8 mouse cellular contexts compared by ENCODE assay signal in the genomic region with DNA sequence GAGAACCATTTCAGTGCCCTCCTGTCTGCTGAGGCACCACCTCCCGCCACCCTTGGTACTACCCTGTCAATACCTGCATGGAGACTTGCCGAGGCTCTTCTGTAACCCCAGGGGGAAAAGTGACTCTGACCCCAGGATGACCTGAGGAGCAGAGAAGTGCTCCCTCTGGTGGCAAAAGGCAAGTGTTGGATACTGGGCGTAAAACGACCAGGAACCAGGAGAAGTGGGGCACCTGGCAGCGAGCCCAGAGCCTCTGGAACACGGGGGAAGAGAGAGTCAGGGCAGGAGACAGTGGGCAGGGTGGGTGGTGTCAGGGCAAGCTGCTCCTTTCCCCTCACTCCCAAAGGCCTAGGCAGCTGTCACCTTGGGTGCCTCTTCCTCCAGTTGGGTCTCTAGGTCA. TPM values are rescaled to one million over a fixed set of nuclear protein-coding genes. Genes with fewer than 3 reads are reported as not detected.
DNase-seq lines count a peak whose midpoint lies in the region; ATAC-seq and TF ChIP-seq lines count a peak whose summit lies in the region.

No protein-coding gene starts in this region.

- no peak overlapping the region for H3K4me2 ChIP-seq in kidney, embryonic 15.5 days

- peaks cover 62% of the 10 kb centered on the region for H3K4me1 ChIP-seq in kidney, embryonic 15.5 days
- H3K4me1 ChIP-seq in embryonic facial prominence, embryonic 10.5 days, result peaks cover 62% of the 10 kb centered on the region
- peaks cover 66% of the 10 kb centered on the region for H3K4me1 ChIP-seq in limb, embryonic 10.5 days

- H3K79me3 ChIP-seq in C2C12 (ENCODE audit: low read depth), result peaks cover 4% of the 10 kb centered on the region

- no peaks in the 10 kb centered on the region for H3K27me3 ChIP-seq in kidney, embryonic 15.5 days
- H3K27me3 ChIP-seq in C2C12 (ENCODE audit: control insufficient read depth, insufficient read depth, insufficient read length), result no peaks in the 10 kb centered on the region
- no peaks in the 10 kb centered on the region for H3K27me3 ChIP-seq in embryonic facial prominence, embryonic 10.5 days (replicated peaks; ENCODE audit: low read depth, poor library complexity, severe bottlenecking)
- no peaks in the 10 kb centered on the region for H3K27me3 ChIP-seq in limb, embryonic 10.5 days (ENCODE audit: low read depth, poor library complexity, severe bottlenecking)

- 31% methylated on average over 6 of the region's 6 CpGs for WGBS in kidney, embryonic 15.5 days
- whole genome bisulfite sequencing in embryonic facial prominence, embryonic 10.5 days, result 36% methylated on average over 6 of the region's 6 CpGs
- WGBS in limb, embryonic 10.5 days, result 40% methylated on average over 6 of the region's 6 CpGs

- no peak for ATAC-seq in kidney, embryonic 15.5 days (replicated peaks; ENCODE audit: low FRiP score)

- H3K9ac ChIP-seq in kidney, embryonic 15.5 days, result no peak overlapping the region

- no peak overlapping the region for H3K4me3 ChIP-seq in kidney, embryonic 15.5 days (replicated peaks)
- H3K4me3 ChIP-seq in C2C12 (ENCODE audit: insufficient read depth, poor library complexity, severe bottlenecking), result no peak overlapping the region
- 0 out of 2 replicates have a peak overlapping the region, but pooled peaks have one; percentile 4 for H3K4me3 ChIP-seq in embryonic facial prominence, embryonic 10.5 days
- H3K4me3 ChIP-seq in limb, embryonic 10.5 days, result 0 out of 2 replicates have a peak overlapping the region, but pooled peaks have one; percentile 8

- H3ac ChIP-seq in C2C12 (ENCODE audit: control insufficient read depth, insufficient read length, low read depth), result no peak overlapping the region

- peak; percentile 72 for DNase-seq in kidney, adult 18-20 months
- peak; percentile 91 for DNase-seq in ZHBTc4 (ENCODE audit: low read depth, low spot score)
- peak; percentile 50 for DNase-seq in embryonic facial prominence, embryonic 10.5 days (ENCODE audit: low spot score)
- no peak for DNase-seq in limb, embryonic 10.5 days (ENCODE audit: low spot score)
- peak; percentile 76 for DNase-seq in right cerebral cortex, postnatal 14 days
- no peak for DNase-seq in layer of hippocampus, adult 9-10 months (ENCODE audit: low spot score)

- peaks cover 42% of the 10 kb centered on the region for H3K79me2 ChIP-seq in C2C12 (ENCODE audit: control insufficient read depth, insufficient read depth)

- no peaks in the 10 kb centered on the region for H3K9me3 ChIP-seq in kidney, embryonic 15.5 days (replicated peaks)
- H3K9me3 ChIP-seq in embryonic facial prominence, embryonic 10.5 days, result no peaks in the 10 kb centered on the region
- no peaks in the 10 kb centered on the region for H3K9me3 ChIP-seq in limb, embryonic 10.5 days (replicated peaks)

- TF ChIP-seq CTCF in C2C12 (IDR thresholded peaks at IDR 0.05; ENCODE audit: control insufficient read depth, insufficient read depth, insufficient read length), result peak; percentile 57

- peaks cover 41% of the 10 kb centered on the region for H3K36me3 ChIP-seq in kidney, embryonic 15.5 days
- H3K36me3 ChIP-seq in C2C12 (ENCODE audit: control insufficient read depth, insufficient read depth), result peaks cover 31% of the 10 kb centered on the region
- H3K36me3 ChIP-seq in embryonic facial prominence, embryonic 10.5 days (replicated peaks), result peaks cover 57% of the 10 kb centered on the region
- H3K36me3 ChIP-seq in limb, embryonic 10.5 days, result peaks cover 52% of the 10 kb centered on the region

- no peak overlapping the region for H3K27ac ChIP-seq in kidney, embryonic 15.5 days
- no peak overlapping the region for H3K27ac ChIP-seq in embryonic facial prominence, embryonic 10.5 days (replicated peaks)
- no peak overlapping the region for H3K27ac ChIP-seq in limb, embryonic 10.5 days

TF ChIP-seq in C2C12, 6 proteins besides CTCF, POLR2A, EP300 and RAD21:
- TF ChIP-seq MYOD1 (IDR thresholded peaks at IDR 0.05; ENCODE audit: control insufficient read depth, insufficient read length, low read depth), result no peak
- TF ChIP-seq MAX (IDR thresholded peaks at IDR 0.05), result no peak
- no peak for TF ChIP-seq MYOG (IDR thresholded peaks at IDR 0.05; ENCODE audit: control insufficient read depth, extremely low read depth, insufficient read length)
- no peak for TF ChIP-seq FOSL1 (IDR thresholded peaks at IDR 0.05; ENCODE audit: insufficient read depth, low read length, poor library complexity, severe bottlenecking)
- TF ChIP-seq CEBPB (IDR thresholded peaks at IDR 0.05; ENCODE audit: low read depth), result no peak
- no peak for TF ChIP-seq USF1 (IDR thresholded peaks at IDR 0.05; ENCODE audit: low read depth)

RNA-seq across cellular contexts. Expression of gene Slc25a22, which starts 2.9 kb away (rescaled TPM):
- 27.6 and 34.0 TPM in 2 replicates for polyA plus RNA-seq in kidney, embryonic 15.5 days (2015; fragmentation: Nextera tagmentation; extraction: Ambion mirVana)
- polyA plus RNA-seq in C2C12 (2012; fragmentation: generic; extraction: Trizol), result 16.2 TPM
- polyA plus RNA-seq in embryonic facial prominence, embryonic 10.5 days (2016; fragmentation: Nextera tagmentation; extraction: Ambion mirVana), result 49.3 and 52.2 TPM in 2 replicates
- 43.6 and 48.3 TPM in 2 replicates for polyA plus RNA-seq in limb, embryonic 10.5 days (2016; fragmentation: Nextera tagmentation; extraction: Ambion mirVana)

RNA-seq across cellular contexts. Expression of gene Pidd1, which starts 3.2 kb away (rescaled TPM):
- polyA plus RNA-seq in kidney, embryonic 15.5 days (2015; fragmentation: Nextera tagmentation; extraction: Ambion mirVana), result 10.5 and 12.6 TPM in 2 replicates
- polyA plus RNA-seq in C2C12 (2012; fragmentation: generic; extraction: Trizol), result 9.5 TPM
- polyA plus RNA-seq in embryonic facial prominence, embryonic 10.5 days (2016; fragmentation: Nextera tagmentation; extraction: Ambion mirVana), result 24.9 and 26.0 TPM in 2 replicates
- polyA plus RNA-seq in limb, embryonic 10.5 days (2016; fragmentation: Nextera tagmentation; extraction: Ambion mirVana), result 26.8 and 30.0 TPM in 2 replicates

RNA-seq across cellular contexts. Expression of gene Rplp2, which starts 6.6 kb away (rescaled TPM):
- 1,339 and 1,510 TPM in 2 replicates for polyA plus RNA-seq in kidney, embryonic 15.5 days (2015; fragmentation: Nextera tagmentation; extraction: Ambion mirVana)
- 4,785 TPM for polyA plus RNA-seq in C2C12 (2012; fragmentation: generic; extraction: Trizol)
- polyA plus RNA-seq in embryonic facial prominence, embryonic 10.5 days (2016; fragmentation: Nextera tagmentation; extraction: Ambion mirVana), result 1,198 and 1,200 TPM in 2 replicates
- polyA plus RNA-seq in limb, embryonic 10.5 days (2016; fragmentation: Nextera tagmentation; extraction: Ambion mirVana), result 1,138 and 1,369 TPM in 2 replicates

RNA-seq across cellular contexts. Expression of gene Cend1, which starts 11.3 kb away (rescaled TPM):
- polyA plus RNA-seq in kidney, embryonic 15.5 days (2015; fragmentation: Nextera tagmentation; extraction: Ambion mirVana), result 2.6 and 3.4 TPM in 2 replicates
- 2.4 TPM for polyA plus RNA-seq in C2C12 (2012; fragmentation: generic; extraction: Trizol)
- polyA plus RNA-seq in embryonic facial prominence, embryonic 10.5 days (2016; fragmentation: Nextera tagmentation; extraction: Ambion mirVana), result 7.7 and 8.4 TPM in 2 replicates
- 6.0 and 8.8 TPM in 2 replicates for polyA plus RNA-seq in limb, embryonic 10.5 days (2016; fragmentation: Nextera tagmentation; extraction: Ambion mirVana)

RNA-seq across cellular contexts. Expression of gene Pnpla2, which starts 14.4 kb away (rescaled TPM):
- 36.3 and 41.7 TPM in 2 replicates for polyA plus RNA-seq in kidney, embryonic 15.5 days (2015; fragmentation: Nextera tagmentation; extraction: Ambion mirVana)
- 32.8 TPM for polyA plus RNA-seq in C2C12 (2012; fragmentation: generic; extraction: Trizol)
- 13.2 and 14.3 TPM in 2 replicates for polyA plus RNA-seq in embryonic facial prominence, embryonic 10.5 days (2016; fragmentation: Nextera tagmentation; extraction: Ambion mirVana)
- 11.6 and 12.4 TPM in 2 replicates for polyA plus RNA-seq in limb, embryonic 10.5 days (2016; fragmentation: Nextera tagmentation; extraction: Ambion mirVana)

Comparison
In these comparisons a context has a peak if more than half of its experiments do, and no peak if none do; other contexts are left out.
1. DNase-seq: peak in kidney, adult 18-20 months (single experiment), ZHBTc4 (single experiment), embryonic facial prominence, embryonic 10.5 days (single experiment) and right cerebral cortex, postnatal 14 days (single experiment); none in limb, embryonic 10.5 days (single experiment) and layer of hippocampus, adult 9-10 months (single experiment).
2. H3K4me3 ChIP-seq: peak in embryonic facial prominence, embryonic 10.5 days (single experiment) and limb, embryonic 10.5 days (single experiment); none in kidney, embryonic 15.5 days (single experiment) and C2C12 (single experiment).